Mouse (Mus musculus) right cerebral cortex, postnatal 14 days (tissue): ENCODE results near the gene Phf21a.
"Not testable (repeated sequence)": the region's sequence is repeated elsewhere in the genome, so short reads cannot be mapped to it uniquely, and the experiment has no call there.

Experiments used
- DNase-seq: peaks from one replicate; pipeline ENCODE4 v3.0.0; 2022

Phf21a gene

DNA sequence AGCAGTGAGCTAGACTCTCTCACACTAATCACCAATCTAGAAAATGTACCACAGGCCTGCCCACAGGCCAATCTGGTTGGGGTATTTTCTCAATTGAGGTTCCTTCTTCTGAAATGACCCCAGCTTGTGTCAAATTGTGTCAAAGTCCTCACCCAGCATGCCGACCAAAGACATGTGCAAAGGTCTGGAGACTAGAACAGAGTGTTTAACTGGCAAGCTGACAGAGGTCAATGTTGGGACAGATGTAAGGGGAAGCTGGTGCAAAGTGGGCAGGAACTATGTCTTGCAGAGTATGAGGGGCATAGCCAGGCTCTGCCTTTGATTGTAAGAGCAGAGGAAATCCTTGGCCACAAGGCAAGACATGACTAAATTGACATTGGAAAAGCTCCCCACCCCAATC is 7.2 kb upstream of the Phf21a start:
- no peak for DNase-seq

DNA sequence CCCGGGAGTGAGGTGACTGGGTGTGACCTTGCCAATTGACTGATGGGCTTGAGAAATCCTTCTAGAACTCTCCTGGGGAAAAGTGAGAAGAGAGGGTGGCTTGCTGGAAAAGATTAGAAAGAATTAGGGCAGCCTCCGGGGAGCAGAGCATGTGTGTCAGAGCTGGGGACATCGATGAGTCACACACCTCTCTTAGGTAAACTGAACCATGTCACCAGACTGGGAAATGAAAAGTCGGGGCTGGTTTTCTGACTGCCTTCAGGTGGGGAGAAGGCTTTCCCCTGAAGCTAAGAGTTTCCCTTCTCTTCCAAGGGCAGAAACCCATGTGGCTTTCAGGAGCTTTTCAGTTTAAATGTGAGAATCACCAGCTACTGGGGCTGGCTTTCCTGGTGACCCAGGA is 5.9 kb upstream of the Phf21a start:
- DNase-seq, result no peak

DNA sequence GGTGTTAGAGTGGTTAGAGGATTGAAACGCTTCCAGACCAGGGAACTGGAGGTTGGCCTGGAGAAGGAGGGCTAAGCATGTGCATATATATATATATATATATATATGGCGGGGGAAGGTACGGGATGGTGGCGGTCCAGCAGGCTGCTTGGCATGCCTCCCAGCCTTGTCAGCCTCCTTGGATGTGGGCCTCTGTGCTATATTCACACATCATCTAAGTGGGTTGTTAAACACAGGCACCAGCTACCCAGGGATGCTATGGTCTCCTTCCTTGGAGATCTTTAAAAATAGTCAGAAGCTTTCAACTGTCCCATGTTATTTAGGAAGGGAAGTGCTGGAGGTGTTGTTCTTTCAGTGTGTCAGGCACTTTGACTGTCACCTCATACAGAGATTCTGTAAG is 3.1 kb upstream of the Phf21a start:
- DNase-seq, result peak; percentile 78

DNA sequence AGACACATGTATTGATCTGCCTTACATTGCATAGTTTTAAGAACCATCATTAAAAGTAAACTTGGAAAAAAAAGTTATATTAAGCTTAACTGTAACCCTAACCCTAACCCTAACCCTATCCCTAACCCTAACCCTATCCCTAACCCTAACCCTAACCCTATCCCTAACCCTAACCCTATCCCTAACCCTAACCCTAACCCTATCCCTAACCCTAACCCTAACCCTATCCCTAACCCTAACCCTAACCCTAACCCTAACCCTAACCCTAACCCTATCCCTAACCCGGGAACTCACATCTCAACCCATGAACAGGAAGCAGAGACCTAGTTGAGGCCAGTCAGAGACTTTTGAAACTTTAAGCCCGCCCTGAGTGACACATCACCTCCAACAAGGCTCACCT is 586 bp downstream of the Phf21a start:
- DNase-seq, result not testable (repeated sequence)

DNA sequence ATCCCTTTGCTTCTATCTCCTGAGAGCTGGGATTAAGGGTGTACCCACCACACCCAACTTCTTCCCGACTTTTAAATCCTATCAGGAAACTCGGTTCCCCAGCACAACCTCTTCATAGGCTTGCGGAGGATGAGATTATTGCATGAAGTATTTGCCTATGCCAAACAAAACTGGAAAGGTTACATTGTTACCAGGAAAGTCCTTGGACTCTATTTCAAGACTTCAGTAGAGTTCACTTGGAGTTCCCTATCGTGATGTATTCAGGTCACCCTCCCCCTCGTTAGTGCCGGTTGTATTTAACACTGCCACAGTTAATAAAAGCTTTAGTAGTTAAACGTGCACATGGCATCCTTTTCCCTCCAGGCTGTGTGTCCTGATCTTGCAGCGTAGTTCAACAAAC is 1.2 kb downstream of the Phf21a start:
- no peak for DNase-seq

DNA sequence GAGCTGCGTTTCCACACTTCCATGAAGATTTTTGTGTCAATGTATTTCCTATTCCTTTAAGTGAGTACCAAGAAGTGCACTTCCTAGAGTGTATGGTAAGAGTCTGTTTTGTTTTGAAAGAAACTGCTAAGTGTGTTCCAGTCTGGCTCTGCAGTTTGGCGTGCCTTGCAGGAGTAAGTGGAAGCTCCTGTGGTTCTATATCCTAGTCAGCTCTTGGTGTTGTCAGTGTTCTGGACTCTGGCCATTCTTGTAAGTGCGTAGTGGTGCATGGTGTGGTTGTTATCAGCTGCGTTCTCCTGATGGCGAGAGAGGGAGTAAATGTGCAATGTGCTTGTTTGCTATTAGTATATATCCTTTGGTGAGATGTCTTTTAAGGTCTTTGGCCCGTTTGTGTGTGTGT is 7.9 kb downstream of the Phf21a start:
- DNase-seq, result no peak

DNA sequence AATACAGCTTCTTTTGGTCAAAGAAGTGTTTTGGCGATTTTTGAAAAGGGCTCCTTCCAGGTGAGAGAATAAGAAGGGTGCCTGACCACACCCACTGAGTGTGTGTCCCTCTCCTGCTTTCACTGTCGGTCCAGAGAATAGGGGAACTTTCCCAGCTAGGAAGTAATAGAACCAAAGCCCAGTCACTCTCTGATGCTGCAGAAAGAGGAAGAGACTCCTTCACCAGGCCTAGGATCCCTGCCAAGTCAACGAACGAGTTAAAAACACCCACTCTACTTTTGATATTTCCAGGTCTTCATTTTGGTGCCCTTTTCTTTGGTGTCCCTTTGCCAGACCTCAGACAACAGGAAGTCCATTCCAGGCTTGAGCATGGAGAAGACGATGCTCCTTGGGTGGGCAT is 31.6 kb downstream of the Phf21a start:
- DNase-seq, result no peak

DNA sequence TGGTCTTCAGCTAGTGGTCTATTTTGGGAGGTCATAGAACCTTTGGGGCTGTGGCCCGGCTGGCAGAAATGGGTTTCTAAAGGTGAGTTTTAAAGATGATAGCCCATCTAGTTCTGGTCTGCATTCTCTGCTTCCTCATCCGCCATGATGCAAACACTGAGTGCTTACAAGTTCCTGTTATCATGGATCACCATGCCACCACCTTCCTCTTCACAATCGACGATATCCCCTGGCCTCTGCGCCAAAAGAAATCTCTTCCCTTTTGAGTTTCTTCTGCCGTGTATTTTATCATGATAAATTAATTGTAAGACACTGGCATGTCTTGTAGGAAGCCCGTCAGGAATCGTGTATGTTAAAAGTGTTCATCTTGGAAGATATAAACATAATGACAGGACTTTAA is 32.4 kb downstream of the Phf21a start:
- no peak for DNase-seq

DNA sequence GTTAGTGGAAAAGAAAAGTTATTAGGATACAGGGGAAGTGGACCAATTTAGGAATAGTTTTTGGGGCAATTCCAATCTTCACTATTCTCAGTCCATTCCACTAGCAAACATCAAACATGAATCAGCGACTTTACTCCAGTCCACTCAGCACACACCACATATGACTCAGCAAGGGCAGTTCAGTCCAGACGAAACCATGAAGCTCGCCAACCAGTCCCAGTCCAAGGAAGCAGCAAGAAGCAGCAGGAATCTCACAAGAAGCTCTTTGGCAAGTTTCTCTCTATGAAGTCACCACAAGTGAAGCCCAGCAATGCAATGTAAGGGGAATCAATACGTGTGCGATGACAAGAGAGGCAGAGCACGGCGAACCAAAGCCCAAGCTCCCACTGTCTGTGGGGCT is 37.2 kb downstream of the Phf21a start:
- DNase-seq, result no peak

DNA sequence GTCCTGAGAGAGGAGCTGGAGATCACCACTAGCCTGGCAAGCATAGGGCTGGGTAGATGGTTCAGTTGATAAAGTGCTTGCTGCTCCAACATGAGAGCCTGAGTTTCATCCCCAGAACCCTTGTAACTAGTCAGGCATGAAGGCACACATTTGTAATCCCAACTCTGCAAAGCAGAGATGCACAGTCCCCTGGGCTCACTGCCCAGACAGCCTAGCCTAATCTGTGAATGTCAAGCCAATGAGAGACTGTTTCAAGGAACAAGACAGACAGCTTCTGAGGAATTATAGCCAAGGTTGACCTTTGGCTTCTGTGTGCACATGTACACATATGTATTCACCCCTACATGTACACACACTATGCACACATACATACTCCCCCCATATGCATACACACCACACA is 45.8 kb downstream of the Phf21a start:
- DNase-seq, result no peak

DNA sequence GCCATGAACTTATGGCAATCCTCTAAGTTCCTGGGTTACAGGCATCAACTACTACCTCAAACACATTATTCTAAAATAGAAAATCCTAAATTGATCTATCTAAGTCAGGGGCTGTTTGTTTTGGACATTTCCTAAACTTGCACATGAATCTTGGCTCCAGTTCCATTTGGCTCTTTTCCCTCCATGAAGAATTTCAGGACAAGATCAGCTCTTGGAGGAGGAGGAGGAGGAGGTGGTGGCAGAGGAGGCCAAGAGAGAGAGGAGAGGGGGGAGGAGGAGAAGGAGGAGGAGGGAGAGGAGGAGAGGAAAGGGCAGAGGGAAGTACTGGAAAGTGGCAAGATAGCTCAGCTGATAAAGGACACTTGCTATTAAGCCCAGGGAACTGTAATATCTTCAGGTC is 46.4 kb downstream of the Phf21a start:
- DNase-seq, result no peak

DNA sequence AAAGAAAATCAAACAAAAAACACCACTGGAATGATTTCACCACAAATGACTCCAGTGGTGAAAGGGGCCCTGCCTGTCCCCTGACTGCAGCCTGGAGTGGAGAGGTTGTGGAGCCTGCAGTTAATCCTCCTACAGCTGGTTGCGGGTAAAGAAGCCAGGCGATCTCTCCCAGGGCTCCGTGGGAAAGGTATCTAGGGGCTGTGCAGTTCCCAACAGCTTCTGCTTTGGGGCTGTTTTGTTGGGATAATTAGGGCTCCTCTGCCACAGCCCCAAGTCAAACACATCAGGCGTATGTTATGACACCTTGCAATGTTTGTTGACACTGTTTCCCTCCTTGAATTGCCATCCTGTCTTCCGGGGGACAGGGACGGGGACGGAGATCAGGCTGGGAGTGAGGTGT is 47.5 kb downstream of the Phf21a start:
- DNase-seq, result no peak

DNA sequence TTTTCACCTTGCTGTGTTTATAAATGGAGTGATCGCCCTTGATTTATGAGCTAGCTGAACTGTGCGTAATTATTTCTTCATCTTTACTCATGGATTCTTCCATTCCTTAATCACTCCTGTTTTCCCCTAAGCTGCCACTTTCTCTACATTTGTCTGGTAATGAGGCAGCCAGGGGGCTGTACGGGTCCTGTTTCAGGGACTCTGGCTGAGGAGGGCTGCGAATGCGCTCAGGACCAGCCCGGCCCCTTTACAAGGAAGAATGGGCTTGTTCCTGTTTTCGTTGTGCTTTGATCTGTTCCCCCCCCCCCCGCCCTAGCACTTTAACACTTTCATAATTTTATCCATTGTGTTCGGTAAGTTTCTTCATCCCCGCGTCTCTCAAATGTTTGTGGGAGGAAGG is 48.2 kb downstream of the Phf21a start:
- no peak for DNase-seq

DNA sequence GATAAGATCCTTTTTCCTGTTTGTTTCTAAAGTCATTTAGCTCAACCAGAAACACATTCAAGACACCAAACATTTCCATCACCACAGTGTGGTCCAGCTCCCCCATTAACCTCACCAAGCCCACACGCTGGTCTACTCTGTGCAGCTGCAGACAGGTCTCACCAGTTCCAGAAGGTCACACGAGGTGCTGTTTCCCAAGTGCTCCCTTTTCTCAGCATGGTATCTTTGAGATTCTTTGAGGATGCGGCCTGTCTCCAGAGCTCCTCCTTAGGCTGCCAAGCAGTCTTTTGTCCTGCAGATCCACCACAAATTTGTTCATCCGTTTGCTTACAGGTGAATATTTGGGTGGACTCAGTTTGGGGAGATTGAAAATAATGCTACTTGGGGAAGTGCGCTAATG is 51.0 kb downstream of the Phf21a start:
- DNase-seq, result no peak

DNA sequence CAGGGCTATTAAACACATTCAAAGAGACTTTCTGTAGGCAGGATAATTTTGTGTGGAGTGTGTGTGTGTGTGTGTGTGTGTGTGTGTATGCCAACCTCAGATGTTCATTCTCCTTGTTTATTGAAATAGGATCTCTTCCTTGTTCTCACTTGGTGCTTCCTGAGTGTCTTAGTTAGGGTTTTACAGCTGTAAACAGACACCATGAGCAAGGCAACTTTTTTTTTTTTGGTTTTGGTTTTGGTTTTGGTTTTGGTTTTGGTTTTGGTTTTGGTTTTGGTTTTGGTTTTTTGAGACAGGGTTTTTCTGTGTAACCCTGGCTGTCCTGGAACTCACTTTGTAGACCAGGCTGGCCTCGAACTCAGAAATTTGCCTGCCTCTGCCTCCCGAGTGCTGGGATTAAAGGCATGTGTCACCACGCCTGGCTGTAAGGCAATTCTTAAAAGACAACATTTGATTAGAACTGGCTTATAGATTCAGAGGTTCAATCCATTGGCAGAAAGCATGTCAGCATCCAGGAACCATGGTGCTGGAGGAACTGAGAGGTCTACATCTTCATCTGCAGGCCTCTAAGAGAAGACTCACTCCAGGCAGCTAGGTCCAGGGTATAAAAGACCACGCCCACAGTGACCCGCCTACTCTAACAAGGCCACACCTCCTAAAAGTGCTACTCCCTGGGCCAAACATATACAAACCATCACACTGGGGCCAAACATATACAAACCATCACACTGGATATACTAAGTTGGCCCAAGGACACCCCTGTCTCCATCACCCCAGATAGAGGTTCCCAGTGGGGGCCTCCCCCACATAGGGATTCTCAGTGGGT is 55.2 kb downstream of the Phf21a start:
- not testable (repeated sequence) for DNase-seq

DNA sequence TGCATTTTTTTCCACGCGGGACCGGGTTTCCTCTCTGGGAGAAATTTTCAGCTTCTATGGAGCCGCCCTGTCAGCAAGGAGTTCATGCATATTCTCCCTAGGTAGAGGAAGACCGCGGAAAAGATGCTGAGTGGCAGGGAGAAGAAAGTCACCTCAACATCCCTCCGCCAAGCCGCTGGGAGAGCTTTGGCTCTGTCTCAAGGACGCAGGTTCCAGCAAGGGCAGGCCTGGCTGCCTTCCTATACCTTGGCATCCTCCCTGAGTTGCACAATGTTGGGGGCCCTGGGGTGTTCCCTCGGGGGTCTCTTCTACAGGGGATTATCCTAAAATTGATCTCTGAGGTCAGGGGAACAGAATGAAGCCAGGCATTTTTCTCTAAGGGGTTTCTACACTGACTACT is 71.4 kb downstream of the Phf21a start:
- DNase-seq, result no peak

DNA sequence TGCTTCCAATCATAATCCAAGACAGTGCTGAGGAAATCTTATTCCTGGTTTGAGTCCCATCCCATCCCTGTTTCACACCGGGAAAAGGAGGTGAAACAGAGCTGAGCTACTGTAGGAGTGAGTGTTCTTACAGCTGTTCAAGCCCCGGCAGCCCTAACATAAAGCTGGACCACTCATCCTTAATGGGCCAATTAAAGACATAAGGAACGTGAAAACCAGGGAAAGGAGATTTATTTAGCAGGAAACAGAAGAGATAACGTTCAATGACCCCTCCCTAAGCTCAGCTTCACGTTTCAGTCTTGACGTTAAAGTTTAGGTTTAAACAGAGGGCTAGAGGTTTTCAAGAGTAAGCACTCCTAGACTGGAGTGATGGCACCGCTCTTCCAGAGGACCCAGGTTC is 74.0 kb downstream of the Phf21a start:
- no peak for DNase-seq

DNA sequence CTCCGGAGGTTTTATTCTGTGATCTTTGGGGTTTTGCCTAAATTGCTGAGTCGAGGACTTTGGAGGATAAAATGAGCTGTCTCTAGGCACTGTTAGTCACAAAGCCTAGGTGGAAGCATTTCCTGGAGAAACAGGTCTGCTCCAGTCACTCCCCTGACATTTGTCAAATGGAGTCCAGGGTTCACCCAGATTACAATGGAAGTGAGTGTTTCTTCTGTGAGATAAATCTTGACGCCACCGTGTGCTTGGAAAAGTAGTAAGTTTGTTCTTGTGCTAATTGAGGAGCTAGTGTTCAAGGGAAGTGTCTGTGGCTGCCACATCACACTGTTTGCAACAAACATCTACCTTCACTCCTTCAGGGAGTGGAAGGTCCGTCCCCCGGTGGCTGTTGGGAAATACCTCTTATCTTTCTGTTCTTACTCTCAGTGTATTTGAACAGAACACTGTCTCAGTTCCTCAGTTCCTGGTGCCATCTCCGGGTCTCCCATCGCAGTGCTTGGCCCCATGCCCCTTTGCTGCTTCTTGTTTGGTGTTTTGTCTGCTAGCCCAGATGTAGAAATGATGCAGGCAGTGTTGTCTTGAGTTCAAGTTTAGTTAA is 78.2 kb downstream of the Phf21a start:
- DNase-seq, result no peak

DNA sequence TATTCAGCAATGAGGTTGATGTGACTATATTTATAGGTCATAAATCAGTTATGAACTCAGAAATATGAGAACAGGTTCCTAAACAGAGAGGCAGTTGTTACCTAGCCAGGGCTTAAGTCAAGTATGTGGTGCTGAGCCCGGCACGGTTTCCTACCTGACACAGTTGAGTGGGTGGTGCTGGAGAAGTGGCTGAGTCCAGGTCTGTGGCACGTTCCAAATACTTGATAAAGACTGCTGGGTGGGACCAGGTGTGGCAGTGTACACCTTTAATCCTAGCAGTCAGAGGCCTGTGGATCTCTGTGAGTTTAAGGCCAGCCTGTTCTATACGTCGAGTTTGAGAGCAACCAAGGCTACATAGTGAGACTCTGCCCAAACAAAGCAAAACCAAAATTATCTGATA is 79.4 kb downstream of the Phf21a start:
- no peak for DNase-seq

DNA sequence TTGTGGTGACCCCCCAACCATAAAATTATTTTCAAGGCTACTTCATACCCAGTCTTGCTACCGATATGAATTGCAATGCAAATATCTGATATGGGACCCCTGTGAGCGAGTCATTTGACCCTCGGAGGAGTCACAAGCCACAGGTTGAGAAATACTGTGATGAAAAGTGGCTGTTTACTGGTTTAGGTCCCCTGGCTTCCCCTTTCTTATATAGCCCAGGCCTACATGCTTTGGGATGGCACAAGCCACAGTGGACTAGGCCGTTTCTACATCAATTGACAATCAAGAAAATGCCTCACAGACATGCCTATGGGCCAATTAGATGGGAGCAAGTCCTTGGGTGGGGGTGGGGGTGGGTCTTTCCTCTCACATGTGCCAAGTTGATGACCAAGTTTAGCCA is 80.3 kb downstream of the Phf21a start:
- DNase-seq, result no peak

DNA sequence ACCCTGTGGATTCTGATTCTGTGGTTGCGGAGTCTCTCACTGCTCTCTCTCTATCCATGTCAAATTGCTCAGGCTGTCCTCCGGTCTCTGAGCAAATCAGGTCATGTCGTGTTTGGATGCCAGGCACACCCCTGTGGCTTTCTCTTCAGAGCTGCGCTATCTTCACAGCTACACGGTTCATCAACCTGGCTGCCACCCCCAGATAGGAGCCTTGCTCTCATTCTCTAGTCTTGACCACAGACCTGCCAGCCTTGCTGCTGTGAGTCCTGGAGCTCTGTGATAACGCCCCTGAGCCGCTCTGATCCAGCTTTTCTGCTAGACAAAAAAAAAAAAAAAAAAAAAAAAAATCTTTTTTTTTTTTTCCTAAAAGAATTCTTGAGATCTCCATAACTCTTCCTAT is 81.3 kb downstream of the Phf21a start:
- DNase-seq, result no peak

DNA sequence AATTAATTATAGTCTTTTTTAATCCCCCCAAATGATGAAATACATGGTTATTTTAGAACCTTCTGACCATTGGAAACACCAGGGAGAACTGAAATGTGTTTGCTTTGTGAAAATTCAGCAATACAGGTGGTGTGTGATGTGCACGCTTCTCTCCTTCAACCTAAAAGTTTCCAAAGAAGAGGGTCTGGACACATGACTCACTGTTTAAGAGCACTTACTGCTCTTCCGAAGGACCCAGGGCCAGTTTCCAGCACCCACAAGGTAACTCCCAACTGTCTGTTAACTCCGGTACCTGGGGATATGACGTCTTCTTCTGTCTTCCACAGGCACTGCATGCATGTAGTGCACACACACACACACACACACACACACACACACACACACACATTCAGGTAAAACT is 82.1 kb downstream of the Phf21a start:
- no peak for DNase-seq

DNA sequence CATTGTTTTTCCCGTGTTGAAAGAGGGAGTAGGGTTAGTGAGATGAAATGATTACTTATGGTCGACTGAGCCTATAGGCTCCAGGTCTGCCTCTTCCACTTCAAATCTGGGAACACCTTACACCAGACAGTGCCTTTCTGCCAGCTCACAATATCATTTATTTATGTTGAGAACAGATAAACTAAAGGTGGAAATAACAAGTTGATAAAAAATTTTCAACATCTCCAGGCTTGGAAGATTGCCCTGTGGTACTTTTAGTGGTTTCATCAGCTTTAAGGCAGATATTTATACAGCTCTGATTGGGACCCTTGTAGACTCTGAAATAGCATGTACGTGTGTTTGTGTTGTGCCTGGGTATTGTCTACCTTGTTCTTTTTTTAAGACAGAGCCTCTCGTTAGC is 83.4 kb downstream of the Phf21a start:
- DNase-seq, result no peak

DNA sequence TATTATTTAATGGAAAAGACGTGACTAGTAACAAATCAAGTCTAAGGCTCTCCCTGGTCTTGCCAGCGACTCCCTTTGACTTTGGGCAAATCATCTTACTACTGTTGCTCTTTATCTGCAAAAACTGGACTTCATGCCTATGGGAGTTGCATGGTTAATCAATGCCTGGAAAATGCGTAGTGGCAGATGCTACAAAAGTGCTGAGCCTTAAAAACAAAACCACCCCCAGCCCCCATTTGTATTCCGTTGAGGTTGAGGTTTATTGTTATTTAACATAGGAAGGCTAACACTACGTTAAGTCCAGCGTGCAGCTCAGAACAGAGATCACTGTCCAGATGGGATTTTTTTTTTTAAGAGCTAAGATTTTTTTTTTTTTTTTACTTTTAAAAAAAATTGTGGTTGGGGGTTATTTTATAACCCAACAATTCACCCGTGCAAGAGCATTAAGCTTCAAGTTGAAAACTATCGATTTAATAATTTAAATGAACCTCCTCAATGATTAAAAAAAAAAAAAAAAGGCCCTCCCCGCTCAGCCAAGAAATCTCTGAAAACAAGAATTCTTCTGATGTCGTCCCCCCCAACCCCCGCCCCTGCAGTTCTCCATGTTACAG is 89.3 kb downstream of the Phf21a start:
- DNase-seq, result no peak
